Comparison of ENCODE assay signal across 23 mouse cellular contexts in the genomic region with DNA sequence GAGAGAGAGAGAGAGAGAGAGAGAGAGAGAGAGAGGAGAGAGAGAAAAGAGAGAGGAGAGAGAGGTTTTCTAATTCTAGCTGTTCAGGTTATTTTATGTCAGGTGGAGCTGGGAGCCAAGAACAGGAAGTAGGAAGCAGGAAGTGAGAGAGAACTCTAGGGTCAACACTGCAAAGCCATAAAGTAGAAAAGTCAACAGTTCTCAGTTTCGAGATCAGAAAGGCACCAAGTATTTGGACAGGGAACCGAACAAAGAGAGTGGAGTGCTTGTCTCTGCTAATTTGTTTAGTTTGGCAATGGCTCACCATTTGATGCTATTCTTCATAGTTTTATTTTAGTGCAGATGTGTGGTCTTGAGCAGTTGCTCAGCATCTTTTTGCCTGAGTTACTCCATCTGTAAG. TPM values are rescaled to one million over a fixed set of nuclear protein-coding genes. Genes with fewer than 3 reads are reported as not detected.
A peak's percentile ranks its signal among the peaks of the same experiment; 100 is the strongest.
DNase-seq lines count a peak whose midpoint lies in the region; ATAC-seq lines count a peak whose summit lies in the region.
"Had no signal": no experiment of that assay in that cellular context is flagged by ENCODE, and none has a peak within 500 bp of the region (broad histone marks: within the 10 kb centered on the region; RNA-seq: fewer than 3 reads in every experiment).

No protein-coding gene starts in this region.

- no peaks in the 10 kb centered on the region for H3K9me3 ChIP-seq in intestine, embryonic 14.5 days (ENCODE audit: control insufficient read depth, low read length)
- H3K9me3 ChIP-seq in stomach, embryonic 16.5 days (replicated peaks; ENCODE audit: control insufficient read depth, low read length): no peaks in the 10 kb centered on the region
- H3K9me3 ChIP-seq in kidney, embryonic 16.5 days (ENCODE audit: low read length): no peaks in the 10 kb centered on the region
- H3K9me3 ChIP-seq: forebrain, embryonic 12.5 days; G1E; limb, embryonic 12.5 days; liver, embryonic 12.5 days; midbrain, embryonic 13.5 days; neural tube, embryonic 13.5 days had no signal

- no peak overlapping the region for H3K4me3 ChIP-seq in intestine, embryonic 14.5 days (ENCODE audit: low read depth, low read length)
- H3K4me3 ChIP-seq in stomach, embryonic 16.5 days (replicated peaks; ENCODE audit: low read length): no peak overlapping the region
- H3K4me3 ChIP-seq in kidney, embryonic 16.5 days (ENCODE audit: low read length): no peak overlapping the region
- H3K4me3 ChIP-seq: forebrain, embryonic 12.5 days; limb, embryonic 12.5 days; liver, embryonic 12.5 days; midbrain, embryonic 13.5 days; neural tube, embryonic 13.5 days had no signal

- WGBS in intestine, embryonic 14.5 days: 45% methylated on average over 2 of the region's 2 CpGs
- WGBS in large intestine, adult 2 months: 5% methylated on average over 2 of the region's 2 CpGs
- WGBS in stomach, embryonic 16.5 days: 33% methylated on average over 2 of the region's 2 CpGs
- WGBS in kidney, embryonic 16.5 days: 34% methylated on average over 2 of the region's 2 CpGs

- no peak overlapping the region for H3K4me2 ChIP-seq in intestine, embryonic 14.5 days (ENCODE audit: low read length)
- H3K4me2 ChIP-seq in stomach, embryonic 16.5 days (ENCODE audit: low read depth, low read length): no peak overlapping the region
- H3K4me2 ChIP-seq in kidney, embryonic 16.5 days (replicated peaks; ENCODE audit: low read depth, low read length): no peak overlapping the region
- H3K4me2 ChIP-seq: forebrain, embryonic 12.5 days; limb, embryonic 12.5 days; liver, embryonic 12.5 days; midbrain, embryonic 13.5 days; neural tube, embryonic 13.5 days had no signal

- no peaks in the 10 kb centered on the region for H3K4me1 ChIP-seq in intestine, embryonic 14.5 days (replicated peaks; ENCODE audit: control insufficient read depth, insufficient read depth, low read length)
- H3K4me1 ChIP-seq in stomach, embryonic 16.5 days (ENCODE audit: control insufficient read depth, insufficient read depth, low read length): no peaks in the 10 kb centered on the region
- H3K4me1 ChIP-seq in kidney, embryonic 16.5 days (ENCODE audit: insufficient read depth, low read length): peaks cover 5% of the 10 kb centered on the region; the same call in 1 of the 2 replicates

- DNase-seq in intestine, embryonic 14.5 days (ENCODE audit: low spot score): no peak
- peak; percentile 67 for DNase-seq in large intestine, adult 2 months (ENCODE audit: low read depth, low spot score)
- DNase-seq in lung, postnatal 25 days (ENCODE audit: low spot score): peak; percentile 78
- no peak for DNase-seq in left cerebral cortex, adult 8-10 months (ENCODE audit: low spot score in 2 of 2)
- no peak for DNase-seq in gastrocnemius, postnatal 25 days
- DNase-seq: adrenal gland, postnatal 14 days; cerebellum, adult 11-12 months; cerebellum, postnatal 14 days; gastrocnemius, postnatal 10 days; kidney, adult 2 months; kidney, postnatal 36 days; right cerebral cortex, adult 18-20 months; thymus, adult 2 months had no signal

- H3K27me3 ChIP-seq in intestine, embryonic 14.5 days (replicated peaks; ENCODE audit: control insufficient read depth, insufficient read depth, low read length): no peaks in the 10 kb centered on the region
- no peaks in the 10 kb centered on the region for H3K27me3 ChIP-seq in stomach, embryonic 16.5 days (ENCODE audit: control insufficient read depth, insufficient read depth, low read length)
- H3K27me3 ChIP-seq in kidney, embryonic 16.5 days (ENCODE audit: insufficient read depth, low read length): no peaks in the 10 kb centered on the region
- H3K27me3 ChIP-seq: forebrain, embryonic 12.5 days; limb, embryonic 12.5 days; liver, embryonic 12.5 days; midbrain, embryonic 13.5 days; neural tube, embryonic 13.5 days had no signal

- no peak overlapping the region for H3K9ac ChIP-seq in intestine, embryonic 14.5 days (ENCODE audit: low read length)
- H3K9ac ChIP-seq in stomach, embryonic 16.5 days (ENCODE audit: low read length): no peak overlapping the region
- H3K9ac ChIP-seq in kidney, embryonic 16.5 days (replicated peaks; ENCODE audit: low read length): no peak overlapping the region
- H3K9ac ChIP-seq: forebrain, embryonic 12.5 days; limb, embryonic 12.5 days; liver, embryonic 12.5 days; midbrain, embryonic 13.5 days; neural tube, embryonic 13.5 days had no signal

- H3K36me3 ChIP-seq in intestine, embryonic 14.5 days (ENCODE audit: control insufficient read depth, insufficient read depth, low read length): no peaks in the 10 kb centered on the region
- no peaks in the 10 kb centered on the region for H3K36me3 ChIP-seq in stomach, embryonic 16.5 days (ENCODE audit: control insufficient read depth, insufficient read depth, low read length)
- H3K36me3 ChIP-seq in kidney, embryonic 16.5 days (ENCODE audit: insufficient read depth, low read length): no peaks in the 10 kb centered on the region
- H3K36me3 ChIP-seq: forebrain, embryonic 12.5 days; limb, embryonic 12.5 days; midbrain, embryonic 13.5 days; neural tube, embryonic 13.5 days had no signal

- ATAC-seq in intestine, embryonic 14.5 days (replicated peaks; ENCODE audit: low FRiP score, low TSS enrichment, low read depth): 0 out of 2 replicates have a peak, but pooled peaks have one; percentile 63
- ATAC-seq in stomach, embryonic 16.5 days (ENCODE audit: insufficient read depth, low FRiP score): no peak
- ATAC-seq in kidney, embryonic 16.5 days (ENCODE audit: low FRiP score, low TSS enrichment): no peak
- ATAC-seq: hindbrain, embryonic 16.5 days; liver, embryonic 12.5 days; midbrain, embryonic 13.5 days had no signal

- no peak overlapping the region for H3K27ac ChIP-seq in intestine, embryonic 14.5 days (ENCODE audit: low read depth)
- H3K27ac ChIP-seq in stomach, embryonic 16.5 days (ENCODE audit: low read length): 0 out of 2 replicates have a peak overlapping the region, but pooled peaks have one; percentile 21
- no peak overlapping the region for H3K27ac ChIP-seq in kidney, embryonic 16.5 days (ENCODE audit: low read length)
- H3K27ac ChIP-seq: forebrain, embryonic 12.5 days; limb, embryonic 12.5 days; liver, embryonic 12.5 days; macrophage; midbrain, embryonic 13.5 days; neural tube, embryonic 13.5 days had no signal

RNA-seq across cellular contexts. Expression of gene Slc39a8, which starts 26.5 kb away (rescaled TPM):
- 16.4 and 17.7 TPM in 2 replicates for polyA plus RNA-seq in intestine, embryonic 14.5 days (2014; fragmentation: Nextera tagmentation; extraction: Ambion mirVana)
- polyA plus RNA-seq in large intestine, adult 2 months (2012; rRNA removed): 4.8 and 6.2 TPM in 2 replicates
- 5.9 and 8.1 TPM in 2 replicates for polyA plus RNA-seq in stomach, embryonic 16.5 days (2015; fragmentation: Nextera tagmentation; extraction: Ambion mirVana)
- 1 to 10 TPM; 2.4 to 3.6 (median 2.7) TPM for total RNA-seq in left cerebral cortex, adult 8-10 months (2022)
- total RNA-seq in gastrocnemius, postnatal 25 days (2021): under 1 TPM; 0.59 to 0.88 TPM
- 18.3 and 19.5 TPM in 2 replicates for polyA plus RNA-seq in kidney, embryonic 16.5 days (2015; fragmentation: Nextera tagmentation; extraction: Ambion mirVana)

Comparison
In these comparisons a context has a peak if more than half of its experiments do, and no peak if none do; other contexts are left out.
1. DNase-seq: peak in large intestine, adult 2 months (single experiment) and lung, postnatal 25 days (single experiment); none in intestine, embryonic 14.5 days (single experiment), left cerebral cortex, adult 8-10 months (0 of 2) and gastrocnemius, postnatal 25 days (single experiment).